Mouse (Mus musculus) ES-Bruce4 (cell line): ENCODE data around the gene Pde4d. TPM values are rescaled to one million over a fixed set of nuclear protein-coding genes. Genes with fewer than 3 reads are reported as not detected.

Source experiments
- H3K27ac ChIP-seq: 2 replicates; pipeline ENCODE4 v1.5.1; 2012; ENCODE audit warnings: low read length, inconsistent platforms; ENCODE audit not compliant: insufficient read depth
- H3K27me3 ChIP-seq: 2 replicates; pipeline ENCODE4 v1.6.1; 2012; ENCODE audit warnings: mild to moderate bottlenecking, low read length, inconsistent platforms; ENCODE audit not compliant: control insufficient read depth, poor library complexity, insufficient read depth, severe bottlenecking
- H3K36me3 ChIP-seq: 2 replicates; pipeline ENCODE4 v1.6.1; 2012; ENCODE audit warnings: inconsistent platforms, mild to moderate bottlenecking, low read length, moderate library complexity; ENCODE audit not compliant: control insufficient read depth, poor library complexity, insufficient read depth, severe bottlenecking
- H3K4me1 ChIP-seq: one replicate; pipeline ENCODE4 v1.8.1; 2011; ENCODE audit warnings: low read length; ENCODE audit not compliant: control insufficient read depth, insufficient read depth
- H3K4me3 ChIP-seq: 2 replicates; pipeline ENCODE4 v1.5.1; 2011; ENCODE audit warnings: low read depth, mild to moderate bottlenecking, low read length
- H3K9ac ChIP-seq: 2 replicates; pipeline ENCODE4 v1.6.1; 2012; ENCODE audit warnings: low read depth, mild to moderate bottlenecking, inconsistent platforms; ENCODE audit not compliant: poor library complexity, severe bottlenecking
- H3K9me3 ChIP-seq: replicated peaks from 2 replicates; pipeline ENCODE4 v1.6.1; 2012; ENCODE audit warnings: mild to moderate bottlenecking, low read length, inconsistent platforms; ENCODE audit not compliant: control insufficient read depth, poor library complexity, insufficient read depth, severe bottlenecking
- CTCF ChIP-seq: IDR thresholded peaks from one replicate; pipeline ENCODE4 v1.8.1; 2011; ENCODE audit warnings: low read depth, low read length
- EP300 ChIP-seq: IDR thresholded peaks from 2 replicates; pipeline ENCODE4 v1.6.1; 2011; ENCODE audit warnings: low read depth, low read length; ENCODE audit not compliant: insufficient read depth
- POLR2A ChIP-seq: IDR thresholded peaks from one replicate; pipeline ENCODE4 v1.8.1; 2011; ENCODE audit warnings: low read length; ENCODE audit not compliant: insufficient read depth
- polyA plus RNA-seq: library from polyadenylated mRNA; stranded (reverse); fragments of >200 nt; gene quantifications from 2 replicates; pipeline ENCODE4 v1.2.4, GENCODE M21; 2011; ENCODE audit warnings: low read depth; ENCODE audit not compliant: missing spikeins, insufficient read depth, insufficient read length

Gene Pde4d
- polyA plus RNA-seq, 1 experiment: 5.0 TPM

GRCm38 (mm10) chr13:109619158-109619657 lies 1169.5 kb downstream of the Pde4d start:
- H3K9ac ChIP-seq: no peak overlapping the region
- H3K27ac ChIP-seq: no peak overlapping the region
- H3K9me3 ChIP-seq: no peaks in the 10 kb centered on the region
- H3K27me3 ChIP-seq: no peaks in the 10 kb centered on the region
- no peak for TF ChIP-seq CTCF
- TF ChIP-seq EP300: no peak
- no peak for TF ChIP-seq POLR2A
- H3K4me1 ChIP-seq: no peaks in the 10 kb centered on the region
- H3K36me3 ChIP-seq: no peaks in the 10 kb centered on the region
- H3K4me3 ChIP-seq: no peak overlapping the region

GRCm38 (mm10) chr13:109622207-109622606 lies 1172.5 kb downstream of the Pde4d start:
- peak; percentile 8 for TF ChIP-seq CTCF
- TF ChIP-seq EP300: no peak
- Histone ChIP-seq H3K4me1 (peaks cover 3% of the 10 kb centered on the region), H3K4me3 (no peak overlapping the region), H3K27ac (no peak overlapping the region), H3K27me3 (no peaks in the 10 kb centered on the region), H3K36me3 (no peaks in the 10 kb centered on the region), H3K9me3 (no peaks in the 10 kb centered on the region), H3K9ac (no peak overlapping the region)

DNA sequence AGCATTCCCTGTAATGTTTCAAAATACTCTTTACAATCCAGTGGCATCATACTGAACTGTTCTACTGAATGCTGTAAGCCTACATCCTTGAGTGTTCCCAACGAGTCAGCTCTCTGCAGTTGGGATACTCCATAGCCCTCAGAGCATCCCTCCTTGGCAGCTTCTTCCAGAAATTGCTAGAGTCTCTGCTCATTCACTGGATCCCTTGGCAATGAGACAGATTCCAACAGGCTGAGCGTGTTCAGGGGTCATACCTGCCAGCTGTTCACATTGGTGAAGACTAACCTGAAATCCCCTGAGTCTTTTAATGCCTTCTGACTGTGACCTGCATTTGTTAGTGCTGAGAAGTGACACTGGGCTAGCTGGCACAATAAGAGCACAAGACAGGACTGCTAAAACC lies 1173.5 kb downstream of the Pde4d start:
- no peak overlapping the region for H3K4me3 ChIP-seq
- H3K27me3 ChIP-seq: no peaks in the 10 kb centered on the region
- no peaks in the 10 kb centered on the region for H3K9me3 ChIP-seq
- H3K9ac ChIP-seq: no peak overlapping the region
- no peaks in the 10 kb centered on the region for H3K36me3 ChIP-seq
- H3K27ac ChIP-seq: no peak overlapping the region
- peaks cover 3% of the 10 kb centered on the region for H3K4me1 ChIP-seq
- TF ChIP-seq EP300: no peak
- no peak for TF ChIP-seq POLR2A
- no peak for TF ChIP-seq CTCF

- no peak overlapping the region for H3K4me3 ChIP-seq
- no peaks in the 10 kb centered on the region for H3K9me3 ChIP-seq
- H3K27me3 ChIP-seq: no peaks in the 10 kb centered on the region
- peaks cover 3% of the 10 kb centered on the region for H3K4me1 ChIP-seq
- no peak for TF ChIP-seq EP300
- no peak for TF ChIP-seq CTCF
- TF ChIP-seq POLR2A: no peak
- no peak overlapping the region for H3K9ac ChIP-seq
- no peaks in the 10 kb centered on the region for H3K36me3 ChIP-seq
- no peak overlapping the region for H3K27ac ChIP-seq
Observed at GRCm38 (mm10) chr13:109624772-109625349, 1175.1 kb downstream of the Pde4d start.

GRCm38 (mm10) chr13:109625466-109626129 lies 1175.8 kb downstream of the Pde4d start:
- peak overlapping the region; percentile 43; the same call in 1 of the 2 replicates for H3K9ac ChIP-seq
- H3K9me3 ChIP-seq: no peaks in the 10 kb centered on the region
- TF ChIP-seq CTCF (no peak), POLR2A (no peak), EP300 (no peak)
- H3K36me3 ChIP-seq: no peaks in the 10 kb centered on the region
- H3K27ac ChIP-seq: no peak overlapping the region
- H3K4me3 ChIP-seq: no peak overlapping the region
- H3K4me1 ChIP-seq: peaks cover 3% of the 10 kb centered on the region
- no peaks in the 10 kb centered on the region for H3K27me3 ChIP-seq

DNA sequence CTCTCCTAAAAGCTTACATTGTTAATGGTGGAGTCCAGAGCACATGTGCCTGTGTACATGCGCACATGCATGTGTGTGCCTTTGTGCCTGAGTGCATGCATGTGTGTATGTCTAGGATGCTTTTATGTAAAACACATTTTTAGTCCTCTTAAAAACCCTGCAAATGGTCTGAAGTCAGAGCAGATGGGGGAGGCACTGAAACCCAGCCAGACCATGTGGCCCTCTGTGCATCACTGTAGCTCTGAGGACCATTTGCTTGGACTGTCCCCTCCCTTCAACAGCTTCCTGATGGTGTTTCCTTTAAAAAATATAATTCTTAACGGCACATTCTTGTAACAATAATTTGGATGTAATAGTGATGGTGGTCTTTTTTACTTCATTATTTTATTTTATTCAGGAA lies 1177.5 kb downstream of the Pde4d start:
- Histone ChIP-seq H3K27ac (no peak overlapping the region), H3K4me1 (peaks cover 3% of the 10 kb centered on the region), H3K9me3 (no peaks in the 10 kb centered on the region), H3K9ac (no peak overlapping the region), H3K36me3 (no peaks in the 10 kb centered on the region), H3K4me3 (no peak overlapping the region), H3K27me3 (no peaks in the 10 kb centered on the region)
- TF ChIP-seq EP300 (no peak), CTCF (no peak), POLR2A (no peak)
